Mouse (Mus musculus): ENCODE results near the gene Vwa8. TPM values are rescaled to one million over a fixed set of nuclear protein-coding genes. Genes with fewer than 3 reads are reported as not detected.

Gene Vwa8
- polyA plus RNA-seq, 1 experiment from 2014 or later: 13.5 TPM

GRCm38 (mm10) chr14:79134891-79135334 is 286.1 kb downstream of the Vwa8 start:
- Histone ChIP-seq H3K9me3 (replicated peaks; ENCODE audit: control insufficient read depth, low read length) (0 out of 2 replicates have a peak, but pooled peaks cover 3% of the 10 kb centered on the region), H3K9ac (ENCODE audit: low read length) (no peak overlapping the region), H3K4me3 (replicated peaks; ENCODE audit: low read length) (no peak overlapping the region), H3K36me3 (ENCODE audit: control insufficient read depth, insufficient read depth, low read length) (no peaks in the 10 kb centered on the region), H3K4me2 (ENCODE audit: low read depth, low read length) (no peak overlapping the region), H3K27me3 (ENCODE audit: control insufficient read depth, insufficient read depth, low read length) (no peaks in the 10 kb centered on the region), H3K27ac (ENCODE audit: low read length) (peak overlapping the region; percentile 46), H3K4me1 (ENCODE audit: control insufficient read depth, insufficient read depth, low read length) (peaks cover 4% of the 10 kb centered on the region; the same call in 1 of the 2 replicates)
- peak; percentile 62; the same call in 1 of the 2 replicates for ATAC-seq (ENCODE audit: insufficient read depth, low FRiP score)
- WGBS: 16% methylated on average over 7 of the region's 7 CpGs

- H3K9ac ChIP-seq (ENCODE audit: low read length): no peak overlapping the region
- no peak overlapping the region for H3K4me3 ChIP-seq (replicated peaks; ENCODE audit: low read length)
- no peak for ATAC-seq (ENCODE audit: insufficient read depth, low FRiP score)
- H3K27me3 ChIP-seq (ENCODE audit: control insufficient read depth, insufficient read depth, low read length): no peaks in the 10 kb centered on the region
- H3K27ac ChIP-seq (ENCODE audit: low read length): peak overlapping the region; percentile 51; the same call in 1 of the 2 replicates
- no peak overlapping the region for H3K4me2 ChIP-seq (ENCODE audit: low read depth, low read length)
- H3K4me1 ChIP-seq (ENCODE audit: control insufficient read depth, insufficient read depth, low read length): peaks cover 8% of the 10 kb centered on the region; the same call in 1 of the 2 replicates
- no peaks in the 10 kb centered on the region for H3K36me3 ChIP-seq (ENCODE audit: control insufficient read depth, insufficient read depth, low read length)
- H3K9me3 ChIP-seq (replicated peaks; ENCODE audit: control insufficient read depth, low read length): 0 out of 2 replicates have a peak, but pooled peaks cover 3% of the 10 kb centered on the region
- WGBS: 75% methylated on average over 7 of the region's 7 CpGs
Measured at GRCm38 (mm10) chr14:79135441-79135840, 286.6 kb downstream of the Vwa8 start.

- H3K36me3 ChIP-seq (ENCODE audit: control insufficient read depth, insufficient read depth, low read length): no peaks in the 10 kb centered on the region
- no peak for ATAC-seq (ENCODE audit: insufficient read depth, low FRiP score)
- 62% methylated on average over 3 of the region's 3 CpGs for WGBS
- H3K27ac ChIP-seq (ENCODE audit: low read length): no peak overlapping the region
- H3K27me3 ChIP-seq (ENCODE audit: control insufficient read depth, insufficient read depth, low read length): no peaks in the 10 kb centered on the region
- no peaks in the 10 kb centered on the region for H3K9me3 ChIP-seq (replicated peaks; ENCODE audit: control insufficient read depth, low read length)
- H3K4me1 ChIP-seq (ENCODE audit: control insufficient read depth, insufficient read depth, low read length): peaks cover 14% of the 10 kb centered on the region; the same call in 1 of the 2 replicates
- no peak overlapping the region for H3K9ac ChIP-seq (ENCODE audit: low read length)
- H3K4me3 ChIP-seq (replicated peaks; ENCODE audit: low read length): no peak overlapping the region
- H3K4me2 ChIP-seq (ENCODE audit: low read depth, low read length): no peak overlapping the region
Measured at GRCm38 (mm10) chr14:79136585-79136984, 287.7 kb downstream of the Vwa8 start.

GRCm38 (mm10) chr14:79137100-79137499 is 288.2 kb downstream of the Vwa8 start:
- no peak overlapping the region for H3K4me2 ChIP-seq (ENCODE audit: low read depth, low read length)
- H3K4me1 ChIP-seq (ENCODE audit: control insufficient read depth, insufficient read depth, low read length): peaks cover 14% of the 10 kb centered on the region; the same call in 1 of the 2 replicates
- no peaks in the 10 kb centered on the region for H3K36me3 ChIP-seq (ENCODE audit: control insufficient read depth, insufficient read depth, low read length)
- H3K27ac ChIP-seq (ENCODE audit: low read length): no peak overlapping the region
- H3K27me3 ChIP-seq (ENCODE audit: control insufficient read depth, insufficient read depth, low read length): no peaks in the 10 kb centered on the region
- H3K9me3 ChIP-seq (replicated peaks; ENCODE audit: control insufficient read depth, low read length): no peaks in the 10 kb centered on the region
- ATAC-seq (ENCODE audit: insufficient read depth, low FRiP score): no peak
- H3K9ac ChIP-seq (ENCODE audit: low read length): no peak overlapping the region
- H3K4me3 ChIP-seq (replicated peaks; ENCODE audit: low read length): no peak overlapping the region
- WGBS: 62% methylated on average over 8 of the region's 8 CpGs

- no peak for ATAC-seq (ENCODE audit: insufficient read depth, low FRiP score)
- no peaks in the 10 kb centered on the region for H3K27me3 ChIP-seq (ENCODE audit: control insufficient read depth, insufficient read depth, low read length)
- no peak overlapping the region for H3K27ac ChIP-seq (ENCODE audit: low read length)
- H3K9me3 ChIP-seq (replicated peaks; ENCODE audit: control insufficient read depth, low read length): no peaks in the 10 kb centered on the region
- H3K4me1 ChIP-seq (ENCODE audit: control insufficient read depth, insufficient read depth, low read length): peaks cover 11% of the 10 kb centered on the region; the same call in 1 of the 2 replicates
- no peak overlapping the region for H3K4me3 ChIP-seq (replicated peaks; ENCODE audit: low read length)
- no peak overlapping the region for H3K4me2 ChIP-seq (ENCODE audit: low read depth, low read length)
- 92% methylated on average over 6 of the region's 6 CpGs for WGBS
- no peak overlapping the region for H3K9ac ChIP-seq (ENCODE audit: low read length)
- no peaks in the 10 kb centered on the region for H3K36me3 ChIP-seq (ENCODE audit: control insufficient read depth, insufficient read depth, low read length)
Measured at GRCm38 (mm10) chr14:79139096-79139651, 290.3 kb downstream of the Vwa8 start.

- WGBS: 23% methylated on average over 19 of the region's 19 CpGs
- H3K9me3 ChIP-seq (replicated peaks; ENCODE audit: control insufficient read depth, low read length): no peaks in the 10 kb centered on the region
- peaks cover 9% of the 10 kb centered on the region; the same call in 1 of the 2 replicates for H3K4me1 ChIP-seq (ENCODE audit: control insufficient read depth, insufficient read depth, low read length)
- no peak overlapping the region for H3K4me2 ChIP-seq (ENCODE audit: low read depth, low read length)
- H3K27ac ChIP-seq (ENCODE audit: low read length): no peak overlapping the region
- H3K9ac ChIP-seq (ENCODE audit: low read length): no peak overlapping the region
- H3K36me3 ChIP-seq (ENCODE audit: control insufficient read depth, insufficient read depth, low read length): no peaks in the 10 kb centered on the region
- H3K27me3 ChIP-seq (ENCODE audit: control insufficient read depth, insufficient read depth, low read length): no peaks in the 10 kb centered on the region
- ATAC-seq (ENCODE audit: insufficient read depth, low FRiP score): peak; percentile 63; the same call in 1 of the 2 replicates
- H3K4me3 ChIP-seq (replicated peaks; ENCODE audit: low read length): no peak overlapping the region
Measured at GRCm38 (mm10) chr14:79139918-79140825, 291.3 kb downstream of the Vwa8 start.

- no peak for ATAC-seq (ENCODE audit: insufficient read depth, low FRiP score)
- no peak overlapping the region for H3K9ac ChIP-seq (ENCODE audit: low read length)
- no peaks in the 10 kb centered on the region for H3K9me3 ChIP-seq (replicated peaks; ENCODE audit: control insufficient read depth, low read length)
- H3K4me1 ChIP-seq (ENCODE audit: control insufficient read depth, insufficient read depth, low read length): peaks cover 9% of the 10 kb centered on the region; the same call in 1 of the 2 replicates
- WGBS: 59% methylated on average over 2 of the region's 2 CpGs
- no peaks in the 10 kb centered on the region for H3K36me3 ChIP-seq (ENCODE audit: control insufficient read depth, insufficient read depth, low read length)
- H3K27me3 ChIP-seq (ENCODE audit: control insufficient read depth, insufficient read depth, low read length): no peaks in the 10 kb centered on the region
- no peak overlapping the region for H3K27ac ChIP-seq (ENCODE audit: low read length)
- H3K4me2 ChIP-seq (ENCODE audit: low read depth, low read length): no peak overlapping the region
- no peak overlapping the region for H3K4me3 ChIP-seq (replicated peaks; ENCODE audit: low read length)
Measured at GRCm38 (mm10) chr14:79140826-79141219, 292.0 kb downstream of the Vwa8 start.

- no peak overlapping the region for H3K27ac ChIP-seq (ENCODE audit: low read length)
- no peak overlapping the region for H3K4me3 ChIP-seq (replicated peaks; ENCODE audit: low read length)
- no peaks in the 10 kb centered on the region for H3K36me3 ChIP-seq (ENCODE audit: control insufficient read depth, insufficient read depth, low read length)
- peaks cover 9% of the 10 kb centered on the region; the same call in 1 of the 2 replicates for H3K4me1 ChIP-seq (ENCODE audit: control insufficient read depth, insufficient read depth, low read length)
- no peaks in the 10 kb centered on the region for H3K27me3 ChIP-seq (ENCODE audit: control insufficient read depth, insufficient read depth, low read length)
- no peak overlapping the region for H3K4me2 ChIP-seq (ENCODE audit: low read depth, low read length)
- ATAC-seq (ENCODE audit: insufficient read depth, low FRiP score): no peak
- WGBS: 87% methylated on average over 4 of the region's 4 CpGs
- no peak overlapping the region for H3K9ac ChIP-seq (ENCODE audit: low read length)
- no peaks in the 10 kb centered on the region for H3K9me3 ChIP-seq (replicated peaks; ENCODE audit: control insufficient read depth, low read length)
Measured at GRCm38 (mm10) chr14:79142342-79142741, 293.5 kb downstream of the Vwa8 start.

- Histone ChIP-seq H3K27me3 (ENCODE audit: control insufficient read depth, insufficient read depth, low read length) (no peaks in the 10 kb centered on the region), H3K27ac (ENCODE audit: low read length) (no peak overlapping the region), H3K9ac (ENCODE audit: low read length) (no peak overlapping the region), H3K9me3 (replicated peaks; ENCODE audit: control insufficient read depth, low read length) (no peaks in the 10 kb centered on the region), H3K4me1 (ENCODE audit: control insufficient read depth, insufficient read depth, low read length) (peaks cover 9% of the 10 kb centered on the region; the same call in 1 of the 2 replicates), H3K36me3 (ENCODE audit: control insufficient read depth, insufficient read depth, low read length) (no peaks in the 10 kb centered on the region), H3K4me2 (ENCODE audit: low read depth, low read length) (no peak overlapping the region), H3K4me3 (replicated peaks; ENCODE audit: low read length) (no peak overlapping the region)
- WGBS: 90% methylated on average over 9 of the region's 9 CpGs
- no peak for ATAC-seq (ENCODE audit: insufficient read depth, low FRiP score)
Measured at GRCm38 (mm10) chr14:79143696-79144095, 294.8 kb downstream of the Vwa8 start.
